Mouse (Mus musculus): ENCODE results near the gene Napa. TPM values are rescaled to one million over a fixed set of nuclear protein-coding genes. Genes with fewer than 3 reads are reported as not detected.

Napa gene
- polyA plus RNA-seq, 1 experiment: 107 TPM

DNA sequence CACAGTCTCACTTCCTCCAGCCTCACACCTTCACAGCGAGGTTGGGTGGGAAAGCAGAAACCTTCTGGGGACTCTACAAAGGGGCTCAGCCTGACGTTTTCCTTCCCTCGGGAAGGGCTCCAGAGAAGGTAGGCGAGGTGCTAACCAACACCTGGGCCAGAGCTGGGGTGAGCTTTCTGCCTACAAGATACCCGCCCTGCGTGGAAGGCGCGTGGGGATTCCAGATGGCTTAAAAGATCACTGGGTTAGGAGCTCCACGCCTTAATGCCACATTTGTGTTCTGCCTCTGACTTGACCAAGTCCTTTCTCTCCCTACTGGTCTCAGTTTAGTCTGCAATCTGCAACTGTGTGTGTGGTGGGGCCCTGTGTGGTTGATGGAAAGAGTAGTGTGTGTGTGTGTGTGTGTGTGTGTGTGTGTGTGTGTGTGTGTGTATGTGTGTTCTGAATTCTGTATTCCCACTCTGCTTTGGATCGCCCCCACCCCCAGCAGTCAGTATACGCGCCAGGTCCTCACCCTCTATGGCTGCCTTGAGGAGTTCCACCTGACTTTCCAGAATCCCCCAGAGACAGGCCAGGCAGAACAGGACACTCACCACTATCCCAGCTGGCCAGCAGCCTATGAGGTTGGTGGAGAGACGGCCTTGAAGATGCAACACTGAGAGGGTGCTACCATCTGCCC, 32.8 kb downstream of the Napa start:
- Histone ChIP-seq H3K4me3 (ENCODE audit: low read depth, low read length) (peak overlapping the region; percentile 72), H3K27me3 (ENCODE audit: control insufficient read depth, insufficient read depth, low read length, poor library complexity, severe bottlenecking) (no peaks in the 10 kb centered on the region), H3K4me1 (ENCODE audit: control insufficient read depth, insufficient read depth, low read length) (no peaks in the 10 kb centered on the region), H3K9ac (ENCODE audit: low read depth, poor library complexity, severe bottlenecking) (peak overlapping the region; percentile 81), H3K9me3 (replicated peaks; ENCODE audit: control insufficient read depth, insufficient read depth, low read length, poor library complexity, severe bottlenecking) (no peaks in the 10 kb centered on the region), H3K27ac (ENCODE audit: insufficient read depth, low read length) (no peak overlapping the region), H3K36me3 (ENCODE audit: control insufficient read depth, insufficient read depth, low read length, poor library complexity, severe bottlenecking) (no peaks in the 10 kb centered on the region)
- TF ChIP-seq CTCF (IDR thresholded peaks at IDR 0.05; ENCODE audit: low read depth, low read length): no peak
- no peak for TF ChIP-seq POLR2A (IDR thresholded peaks at IDR 0.05; ENCODE audit: insufficient read depth, low read length)
- TF ChIP-seq EP300 (IDR thresholded peaks at IDR 0.05; ENCODE audit: insufficient read depth, low read depth, low read length): no peak

DNA sequence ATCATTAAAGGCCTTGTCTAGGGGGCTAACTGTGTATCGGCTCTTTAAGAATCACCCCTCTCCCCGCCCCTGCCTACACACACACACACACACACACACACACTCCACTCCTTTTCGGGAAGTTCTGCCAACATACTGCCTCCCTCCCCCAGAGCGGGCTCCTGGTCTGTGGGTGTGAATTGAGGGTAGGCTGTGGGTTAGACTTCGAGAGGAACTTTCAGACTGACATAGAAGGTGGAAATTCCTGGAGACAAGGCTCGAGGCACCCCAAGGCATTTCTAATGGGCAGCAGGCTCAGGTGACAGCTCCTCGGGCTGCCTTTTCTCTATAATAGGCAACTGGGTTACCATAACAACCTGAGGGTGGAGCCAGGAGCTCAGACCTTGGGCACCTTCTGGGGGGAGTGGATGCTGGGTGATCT, 33.9 kb downstream of the Napa start:
- H3K4me3 ChIP-seq (ENCODE audit: low read depth, low read length): no peak overlapping the region
- no peaks in the 10 kb centered on the region for H3K36me3 ChIP-seq (ENCODE audit: control insufficient read depth, insufficient read depth, low read length, poor library complexity, severe bottlenecking)
- TF ChIP-seq EP300 (IDR thresholded peaks at IDR 0.05; ENCODE audit: insufficient read depth, low read depth, low read length): no peak
- no peak for TF ChIP-seq POLR2A (IDR thresholded peaks at IDR 0.05; ENCODE audit: insufficient read depth, low read length)
- TF ChIP-seq CTCF (IDR thresholded peaks at IDR 0.05; ENCODE audit: low read depth, low read length): no peak
- H3K9me3 ChIP-seq (replicated peaks; ENCODE audit: control insufficient read depth, insufficient read depth, low read length, poor library complexity, severe bottlenecking): no peaks in the 10 kb centered on the region
- H3K4me1 ChIP-seq (ENCODE audit: control insufficient read depth, insufficient read depth, low read length): no peaks in the 10 kb centered on the region
- H3K27ac ChIP-seq (ENCODE audit: insufficient read depth, low read length): no peak overlapping the region
- no peak overlapping the region for H3K9ac ChIP-seq (ENCODE audit: low read depth, poor library complexity, severe bottlenecking)
- H3K27me3 ChIP-seq (ENCODE audit: control insufficient read depth, insufficient read depth, low read length, poor library complexity, severe bottlenecking): no peaks in the 10 kb centered on the region

DNA sequence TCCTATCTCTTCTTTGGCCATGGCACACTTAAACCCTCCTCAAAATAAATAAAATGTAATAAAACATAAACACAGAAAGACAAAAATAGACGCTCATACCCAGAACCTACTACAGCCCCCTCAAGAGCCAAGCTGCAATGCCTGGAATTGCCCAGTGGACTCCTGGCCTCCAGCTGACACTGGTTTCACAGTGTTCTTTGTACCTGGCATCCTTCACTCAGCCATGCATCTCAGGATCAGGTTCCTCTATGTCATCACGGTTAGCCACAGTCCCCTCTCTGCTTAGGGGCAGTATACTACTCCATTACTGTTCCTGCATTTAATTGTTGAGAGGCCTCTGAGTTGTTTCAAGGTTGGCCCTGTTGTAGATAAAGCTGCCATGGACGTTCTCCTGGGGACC, 34.7 kb downstream of the Napa start:
- Histone ChIP-seq H3K36me3 (ENCODE audit: control insufficient read depth, insufficient read depth, low read length, poor library complexity, severe bottlenecking) (no peaks in the 10 kb centered on the region), H3K27me3 (ENCODE audit: control insufficient read depth, insufficient read depth, low read length, poor library complexity, severe bottlenecking) (no peaks in the 10 kb centered on the region), H3K27ac (ENCODE audit: insufficient read depth, low read length) (no peak overlapping the region), H3K9me3 (replicated peaks; ENCODE audit: control insufficient read depth, insufficient read depth, low read length, poor library complexity, severe bottlenecking) (no peaks in the 10 kb centered on the region), H3K9ac (ENCODE audit: low read depth, poor library complexity, severe bottlenecking) (no peak overlapping the region), H3K4me3 (ENCODE audit: low read depth, low read length) (no peak overlapping the region), H3K4me1 (ENCODE audit: control insufficient read depth, insufficient read depth, low read length) (no peaks in the 10 kb centered on the region)
- TF ChIP-seq POLR2A (IDR thresholded peaks at IDR 0.05; ENCODE audit: insufficient read depth, low read length) (no peak), CTCF (IDR thresholded peaks at IDR 0.05; ENCODE audit: low read depth, low read length) (no peak), EP300 (IDR thresholded peaks at IDR 0.05; ENCODE audit: insufficient read depth, low read depth, low read length) (no peak)

DNA sequence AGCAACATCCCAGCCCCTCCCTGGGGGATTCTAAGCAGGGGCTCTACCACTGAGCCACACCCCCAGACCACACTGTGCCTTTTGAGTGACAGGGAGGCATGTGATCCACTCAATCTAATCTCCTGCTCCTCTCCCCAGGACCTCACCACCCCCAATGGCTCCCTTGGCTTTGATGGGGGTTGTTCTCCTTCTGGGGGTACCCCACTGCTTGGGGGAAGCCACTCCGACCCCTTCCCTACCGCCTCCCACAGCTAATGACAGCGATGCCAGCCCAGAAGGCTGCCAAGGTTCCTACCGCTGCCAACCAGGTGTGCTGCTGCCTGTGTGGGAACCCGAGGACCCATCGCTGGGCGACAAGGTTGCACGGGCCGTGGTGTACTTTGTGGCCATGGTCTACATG, 35.4 kb downstream of the Napa start:
- no peak overlapping the region for H3K9ac ChIP-seq (ENCODE audit: low read depth, poor library complexity, severe bottlenecking)
- H3K36me3 ChIP-seq (ENCODE audit: control insufficient read depth, insufficient read depth, low read length, poor library complexity, severe bottlenecking): no peaks in the 10 kb centered on the region
- no peaks in the 10 kb centered on the region for H3K4me1 ChIP-seq (ENCODE audit: control insufficient read depth, insufficient read depth, low read length)
- no peak overlapping the region for H3K27ac ChIP-seq (ENCODE audit: insufficient read depth, low read length)
- TF ChIP-seq POLR2A (IDR thresholded peaks at IDR 0.05; ENCODE audit: insufficient read depth, low read length) (no peak), EP300 (IDR thresholded peaks at IDR 0.05; ENCODE audit: insufficient read depth, low read depth, low read length) (no peak), CTCF (IDR thresholded peaks at IDR 0.05; ENCODE audit: low read depth, low read length) (no peak)
- no peaks in the 10 kb centered on the region for H3K27me3 ChIP-seq (ENCODE audit: control insufficient read depth, insufficient read depth, low read length, poor library complexity, severe bottlenecking)
- H3K4me3 ChIP-seq (ENCODE audit: low read depth, low read length): no peak overlapping the region
- H3K9me3 ChIP-seq (replicated peaks; ENCODE audit: control insufficient read depth, insufficient read depth, low read length, poor library complexity, severe bottlenecking): no peaks in the 10 kb centered on the region

DNA sequence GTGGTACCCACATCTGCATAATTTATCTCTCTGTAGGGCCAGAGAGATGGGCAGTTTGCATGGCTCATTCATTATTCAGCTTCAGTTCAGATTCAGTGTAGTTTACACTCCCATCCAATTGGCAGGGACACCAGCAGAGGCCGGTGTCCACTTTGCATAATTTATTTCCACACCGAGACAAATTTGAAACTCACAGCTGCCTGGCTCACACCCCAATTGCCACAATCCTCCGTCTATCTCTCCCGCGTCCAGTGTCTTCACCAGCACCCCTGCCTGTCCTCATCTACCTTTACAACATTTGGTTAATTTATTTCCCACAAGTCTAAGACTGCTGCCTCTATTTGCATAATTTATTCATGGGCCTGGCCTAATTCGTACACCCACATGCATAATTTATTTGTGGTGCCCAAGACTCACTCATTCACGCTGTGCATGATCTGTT, 36.7 kb downstream of the Napa start:
- no peaks in the 10 kb centered on the region for H3K27me3 ChIP-seq (ENCODE audit: control insufficient read depth, insufficient read depth, low read length, poor library complexity, severe bottlenecking)
- no peak overlapping the region for H3K9ac ChIP-seq (ENCODE audit: low read depth, poor library complexity, severe bottlenecking)
- TF ChIP-seq EP300 (IDR thresholded peaks at IDR 0.05; ENCODE audit: insufficient read depth, low read depth, low read length): no peak
- TF ChIP-seq POLR2A (IDR thresholded peaks at IDR 0.05; ENCODE audit: insufficient read depth, low read length): no peak
- no peak for TF ChIP-seq CTCF (IDR thresholded peaks at IDR 0.05; ENCODE audit: low read depth, low read length)

More for the DNA sequence above, 36.7 kb downstream of the Napa start:
- no peaks in the 10 kb centered on the region for H3K4me1 ChIP-seq (ENCODE audit: control insufficient read depth, insufficient read depth, low read length)
- H3K27ac ChIP-seq (ENCODE audit: insufficient read depth, low read length): no peak overlapping the region
- H3K36me3 ChIP-seq (ENCODE audit: control insufficient read depth, insufficient read depth, low read length, poor library complexity, severe bottlenecking): no peaks in the 10 kb centered on the region
- no peaks in the 10 kb centered on the region for H3K9me3 ChIP-seq (replicated peaks; ENCODE audit: control insufficient read depth, insufficient read depth, low read length, poor library complexity, severe bottlenecking)
- H3K4me3 ChIP-seq (ENCODE audit: low read depth, low read length): no peak overlapping the region

Measured in ES-Bruce4 (cell line).